Mouse (Mus musculus) kidney, adult 2 months (tissue): ENCODE data around the gene Gpc1.
A peak's percentile ranks its signal among the peaks of the same experiment; 100 is the strongest.

Experiments used
- CTCF ChIP-seq: fragments of 200-500 bp; conservative IDR thresholded peaks from 2 replicates; pipeline ENCODE4 v1.5.1; 2011; ENCODE audit warnings: low read depth, mild to moderate bottlenecking, control low read depth, low read length, moderate library complexity, mixed read lengths; ENCODE audit not compliant: insufficient read depth, insufficient read length
- POLR2A ChIP-seq: fragments of 200-500 bp; IDR thresholded peaks from one replicate; pipeline ENCODE4 v1.6.1; 2011; ENCODE audit warnings: low read depth, low read length, control low read depth

DNA sequence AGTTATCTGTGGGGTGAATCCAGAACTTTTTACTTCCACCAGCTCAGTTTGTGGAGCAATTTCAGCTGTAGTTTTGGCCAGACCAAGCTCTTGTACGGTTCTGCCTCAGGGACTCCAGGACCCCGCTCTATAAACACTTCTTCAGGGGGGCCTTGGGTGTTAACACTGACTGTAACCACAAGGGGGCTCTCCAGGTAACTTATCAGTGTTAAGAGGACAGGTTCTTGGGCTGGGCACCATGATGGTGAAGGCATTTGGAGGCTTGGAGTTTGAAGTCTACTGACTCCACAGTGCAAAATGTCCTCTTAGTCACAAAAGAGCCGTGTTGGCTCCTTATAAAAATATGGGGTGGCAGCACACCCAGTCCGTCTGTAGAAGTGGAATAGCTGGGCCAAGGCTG is 77.6 kb downstream of the Gpc1 start:
- TF ChIP-seq CTCF (0 out of 2 replicates have a peak, but pooled peaks have one; percentile 5), POLR2A (no peak)
